Mouse (Mus musculus) heart, embryonic 10.5 days (tissue): ENCODE data around the gene Tlr11. TPM values are rescaled to one million over a fixed set of nuclear protein-coding genes. Genes with fewer than 3 reads are reported as not detected.

ENCODE experiments used
- DNase-seq: peaks from one replicate; pipeline ENCODE4 v3.0.0-alpha.2; 2017; ENCODE audit warnings: low spot score
- H3K27ac ChIP-seq: fragments of 300-500 bp; sonication (generic); 2 replicates; pipeline ENCODE4 v1.5.1; 2016; ENCODE audit warnings: mild to moderate bottlenecking
- H3K27me3 ChIP-seq: fragments of 300-500 bp; sonication (generic); 2 replicates; pipeline ENCODE4 v1.6.1; 2016; ENCODE audit warnings: mild to moderate bottlenecking; ENCODE audit not compliant: poor library complexity, insufficient read depth, severe bottlenecking
- H3K36me3 ChIP-seq: fragments of 300-500 bp; sonication (generic); 2 replicates; pipeline ENCODE4 v1.6.1; 2016; ENCODE audit warnings: mild to moderate bottlenecking, moderate library complexity
- H3K4me1 ChIP-seq: fragments of 300-500 bp; sonication (generic); 2 replicates; pipeline ENCODE4 v1.6.1; 2016; ENCODE audit warnings: mild to moderate bottlenecking
- H3K4me3 ChIP-seq: fragments of 300-500 bp; sonication (generic); 2 replicates; pipeline ENCODE4 v1.5.1; 2016; ENCODE audit warnings: mild to moderate bottlenecking, moderate library complexity
- H3K9me3 ChIP-seq: fragments of 300-500 bp; sonication (generic); 2 replicates; pipeline ENCODE4 v1.6.1; 2016; ENCODE audit warnings: mild to moderate bottlenecking, moderate library complexity
- WGBS: fragments of 180-500 bp; shearing (Covaris S2); methylation state at CpG from one replicate; pipeline ENCODE4 v1.1.7; 2016; 5-methylcytosine and 5-hydroxymethylcytosine counted together
- polyA plus RNA-seq: library from polyadenylated mRNA; unstranded; fragments of >200 nt; fragmentation: Nextera tagmentation; extraction: Ambion mirVana; gene quantifications from 2 replicates; pipeline ENCODE4 v1.2.1, GENCODE M21; 2016

Tlr11 gene
- polyA plus RNA-seq: not detected in 2 replicates

DNA sequence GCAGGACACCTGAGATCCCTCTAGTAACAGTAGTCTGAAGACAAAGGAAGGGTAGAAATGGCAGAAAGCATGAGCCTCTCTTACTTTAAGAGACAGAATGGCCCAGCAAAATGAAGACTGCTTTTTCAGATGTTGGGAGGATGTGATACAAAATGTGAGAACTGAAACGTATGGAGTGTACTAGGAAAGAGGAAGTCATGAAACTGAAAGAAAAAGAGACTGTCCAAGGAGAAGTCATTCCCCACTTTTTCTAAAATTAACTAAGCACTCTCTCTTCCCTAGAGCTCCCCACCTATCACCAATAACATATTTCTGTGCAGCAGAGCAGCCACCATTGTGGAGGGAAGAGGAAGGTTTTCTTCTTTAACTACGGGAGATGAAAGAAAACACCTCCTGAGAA is at the start of gene Tlr11:
Gene Tlr11 (plus strand): TSS at position 322 of the 400 bp plus-strand sequence.
- Histone ChIP-seq H3K36me3 (no peaks in the 10 kb centered on the region), H3K9me3 (no peaks in the 10 kb centered on the region), H3K27ac (no peak within 1 kb of the TSS), H3K4me3 (no peak within 1 kb of the TSS), H3K4me1 (no peaks in the 10 kb centered on the region), H3K27me3 (no peaks in the 10 kb centered on the region)
- no peak for DNase-seq
- 82% methylated on average over 2 of the region's 2 CpGs for WGBS

GRCm38 (mm10) chr14:50326661-50327060 is 31.1 kb upstream of the Tlr11 start, which contains the start of gene Olfr734:
Gene Olfr734, minus strand, starts transcription at chr14:50326761.
- Histone ChIP-seq H3K27ac (no peak within 1 kb of the TSS), H3K36me3 (no peaks in the 10 kb centered on the region), H3K27me3 (no peaks in the 10 kb centered on the region), H3K9me3 (no peaks in the 10 kb centered on the region), H3K4me1 (no peaks in the 10 kb centered on the region), H3K4me3 (no peak within 1 kb of the TSS)
- no peak for DNase-seq
- 83% methylated on average over 1 of the region's 1 CpGs for WGBS

GRCm38 (mm10) chr14:50348796-50349195 is 8.9 kb upstream of the Tlr11 start, which contains the start of gene Olfr735:
Gene Olfr735, minus strand, starts transcription at chr14:50348872.
- DNase-seq: no peak
- WGBS: 84% methylated on average over 2 of the region's 2 CpGs
- no peak within 1 kb of the TSS for H3K27ac ChIP-seq
- H3K27me3 ChIP-seq: no peaks in the 10 kb centered on the region
- no peak within 1 kb of the TSS for H3K4me3 ChIP-seq
- H3K4me1 ChIP-seq: no peaks in the 10 kb centered on the region
- no peaks in the 10 kb centered on the region for H3K36me3 ChIP-seq
- no peaks in the 10 kb centered on the region for H3K9me3 ChIP-seq

GRCm38 (mm10) chr14:50352438-50352837 is 5.3 kb upstream of the Tlr11 start:
- Histone ChIP-seq H3K4me1 (no peaks in the 10 kb centered on the region), H3K4me3 (no peak overlapping the region), H3K27me3 (no peaks in the 10 kb centered on the region), H3K36me3 (no peaks in the 10 kb centered on the region), H3K27ac (no peak overlapping the region), H3K9me3 (no peaks in the 10 kb centered on the region)
- DNase-seq: no peak
- 42% methylated on average over 3 of the region's 3 CpGs for WGBS

DNA sequence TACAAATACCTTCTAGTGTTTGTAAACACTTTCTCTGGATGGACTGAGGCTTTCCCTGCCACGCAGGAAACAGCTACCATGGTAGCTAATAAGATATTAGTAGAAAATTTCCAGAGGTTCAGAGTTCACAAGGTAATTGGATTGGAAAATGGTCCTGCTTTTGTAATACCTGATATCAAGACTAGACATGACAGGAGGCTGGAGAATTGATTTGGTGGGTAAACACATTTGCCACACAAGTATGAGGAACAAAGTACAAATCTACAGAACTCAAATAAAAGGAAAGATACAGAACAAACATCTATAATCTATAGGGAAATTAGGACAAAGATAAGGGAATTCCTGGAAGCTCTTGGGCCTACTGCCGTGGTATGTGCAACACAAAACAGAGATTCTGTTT is 989 bp upstream of the Tlr11 start:
- Histone ChIP-seq H3K27me3 (no peaks in the 10 kb centered on the region), H3K36me3 (no peaks in the 10 kb centered on the region), H3K4me1 (no peaks in the 10 kb centered on the region), H3K4me3 (no peak overlapping the region), H3K9me3 (no peaks in the 10 kb centered on the region), H3K27ac (no peak overlapping the region)
- DNase-seq: no peak
- WGBS: 78% methylated on average over 2 of the region's 2 CpGs

DNA sequence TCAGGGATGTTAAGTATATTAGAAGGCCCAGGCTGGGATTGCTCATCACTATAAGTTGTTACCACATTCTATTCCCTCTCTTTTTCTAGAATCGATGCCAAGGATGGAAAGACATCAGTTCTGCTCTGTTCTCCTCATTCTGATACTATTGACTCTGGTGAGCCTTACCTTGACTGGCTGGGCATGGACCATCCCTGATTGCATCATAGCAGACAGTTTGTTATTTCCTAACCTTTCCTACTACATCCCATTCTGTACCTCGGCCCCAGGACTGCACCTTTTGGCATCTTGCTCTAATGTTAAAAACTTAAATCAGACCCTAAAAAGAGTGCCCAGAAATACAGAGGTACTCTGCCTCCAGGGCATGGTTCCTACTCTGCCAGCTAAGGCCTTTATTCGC is 2.8 kb downstream of the Tlr11 start:
- Histone ChIP-seq H3K27me3 (no peaks in the 10 kb centered on the region), H3K4me1 (no peaks in the 10 kb centered on the region), H3K36me3 (no peaks in the 10 kb centered on the region), H3K9me3 (no peaks in the 10 kb centered on the region), H3K27ac (no peak overlapping the region), H3K4me3 (no peak overlapping the region)
- WGBS: 81% methylated on average over 3 of the region's 3 CpGs
- no peak for DNase-seq

- DNase-seq: no peak
- no peak overlapping the region for H3K4me3 ChIP-seq
- 85% methylated on average over 2 of the region's 2 CpGs for WGBS
- H3K9me3 ChIP-seq: no peaks in the 10 kb centered on the region
- H3K27ac ChIP-seq: no peak overlapping the region
- no peaks in the 10 kb centered on the region for H3K27me3 ChIP-seq
- H3K4me1 ChIP-seq: no peaks in the 10 kb centered on the region
- no peaks in the 10 kb centered on the region for H3K36me3 ChIP-seq
These were observed 5.8 kb downstream of the Tlr11 start for GRCm38 (mm10) chr14:50363561-50363960.

GRCm38 (mm10) chr14:50380863-50381262 is 23.1 kb downstream of the Tlr11 start, which contains the start of gene Olfr736:
Gene Olfr736, plus strand, starts transcription at chr14:50381163.
- Histone ChIP-seq H3K9me3 (no peaks in the 10 kb centered on the region), H3K27ac (no peak within 1 kb of the TSS), H3K4me1 (no peaks in the 10 kb centered on the region), H3K4me3 (no peak within 1 kb of the TSS), H3K27me3 (no peaks in the 10 kb centered on the region), H3K36me3 (no peaks in the 10 kb centered on the region)
- WGBS: 80% methylated on average over 2 of the region's 2 CpGs
- DNase-seq: no peak

DNA sequence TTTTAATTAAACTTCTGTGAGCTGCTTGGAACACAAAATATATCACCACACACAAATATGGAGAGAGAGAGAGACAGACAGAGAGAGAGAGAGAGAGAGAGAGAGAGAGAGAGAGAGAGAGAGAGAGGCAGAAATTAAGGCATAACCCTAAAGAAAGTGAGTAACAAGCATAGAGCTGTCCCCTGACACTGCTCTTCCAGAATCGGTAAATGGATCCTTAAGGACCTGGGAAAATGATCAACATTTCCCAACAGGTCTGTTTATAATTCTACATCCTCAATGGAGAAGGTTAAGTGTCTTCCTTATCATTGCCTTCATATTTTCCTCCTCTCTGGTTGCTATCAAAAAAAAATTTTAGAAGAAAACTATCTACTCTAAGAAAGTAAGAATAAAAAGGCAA is 49.6 kb downstream of the Tlr11 start, which contains the start of gene Olfr738:
Gene Olfr738 (plus strand): TSS at position 301 of the 400 bp plus-strand sequence.
- WGBS: 81% methylated on average over 1 of the region's 1 CpGs
- Histone ChIP-seq H3K9me3 (no peaks in the 10 kb centered on the region), H3K4me1 (no peaks in the 10 kb centered on the region), H3K27me3 (no peaks in the 10 kb centered on the region), H3K27ac (no peak within 1 kb of the TSS), H3K36me3 (no peaks in the 10 kb centered on the region), H3K4me3 (no peak within 1 kb of the TSS)
- no peak for DNase-seq

Other genes with a start within 250 kb of the Tlr11 start
- not detected in 2 replicates for gene Olfr727, start 234.7 kb upstream of the Tlr11 start, polyA plus RNA-seq
- gene Olfr728, start 215.2 kb upstream of the Tlr11 start, polyA plus RNA-seq: not detected in 2 replicates
- gene Olfr729, start 205.0 kb upstream of the Tlr11 start, polyA plus RNA-seq: not detected in 2 replicates
- not detected in 2 replicates for gene Olfr730, start 169.7 kb upstream of the Tlr11 start, polyA plus RNA-seq
- not detected in 2 replicates for gene Olfr731, start 116.0 kb upstream of the Tlr11 start, polyA plus RNA-seq
- not detected in 2 replicates for gene Olfr732, start 73.7 kb upstream of the Tlr11 start, polyA plus RNA-seq
- not detected in 2 replicates for gene Olfr733, start 56.4 kb upstream of the Tlr11 start, polyA plus RNA-seq
- gene Olfr734, start 31.2 kb upstream of the Tlr11 start, polyA plus RNA-seq: not detected in 2 replicates
- not detected in 2 replicates for gene Olfr735, start 9.0 kb upstream of the Tlr11 start, polyA plus RNA-seq
- gene Olfr736, start 23.2 kb downstream of the Tlr11 start, polyA plus RNA-seq: not detected in 2 replicates
- gene Olfr738, start 49.7 kb downstream of the Tlr11 start, polyA plus RNA-seq: not detected in 2 replicates
- gene Olfr739, start 60.7 kb downstream of the Tlr11 start, polyA plus RNA-seq: not detected in 2 replicates
- gene Olfr740, start 87.6 kb downstream of the Tlr11 start, polyA plus RNA-seq: not detected in 2 replicates
- gene Olfr741, start 114.8 kb downstream of the Tlr11 start, polyA plus RNA-seq: not detected in 2 replicates
- gene Olfr742, start 145.7 kb downstream of the Tlr11 start, polyA plus RNA-seq: not detected in 2 replicates
- gene Olfr743, start 163.9 kb downstream of the Tlr11 start, polyA plus RNA-seq: not detected in 2 replicates